Mouse (Mus musculus) left cerebral cortex, adult 9 months (tissue): ENCODE data around the gene Rai1.

Experiments
- DNase-seq, 2 experiments: peaks; one replicate each; pipeline ENCODE4 v3.0.0; 2022; ENCODE audit warnings: low spot score in 2 of 2

The Rai1 gene

DNA sequence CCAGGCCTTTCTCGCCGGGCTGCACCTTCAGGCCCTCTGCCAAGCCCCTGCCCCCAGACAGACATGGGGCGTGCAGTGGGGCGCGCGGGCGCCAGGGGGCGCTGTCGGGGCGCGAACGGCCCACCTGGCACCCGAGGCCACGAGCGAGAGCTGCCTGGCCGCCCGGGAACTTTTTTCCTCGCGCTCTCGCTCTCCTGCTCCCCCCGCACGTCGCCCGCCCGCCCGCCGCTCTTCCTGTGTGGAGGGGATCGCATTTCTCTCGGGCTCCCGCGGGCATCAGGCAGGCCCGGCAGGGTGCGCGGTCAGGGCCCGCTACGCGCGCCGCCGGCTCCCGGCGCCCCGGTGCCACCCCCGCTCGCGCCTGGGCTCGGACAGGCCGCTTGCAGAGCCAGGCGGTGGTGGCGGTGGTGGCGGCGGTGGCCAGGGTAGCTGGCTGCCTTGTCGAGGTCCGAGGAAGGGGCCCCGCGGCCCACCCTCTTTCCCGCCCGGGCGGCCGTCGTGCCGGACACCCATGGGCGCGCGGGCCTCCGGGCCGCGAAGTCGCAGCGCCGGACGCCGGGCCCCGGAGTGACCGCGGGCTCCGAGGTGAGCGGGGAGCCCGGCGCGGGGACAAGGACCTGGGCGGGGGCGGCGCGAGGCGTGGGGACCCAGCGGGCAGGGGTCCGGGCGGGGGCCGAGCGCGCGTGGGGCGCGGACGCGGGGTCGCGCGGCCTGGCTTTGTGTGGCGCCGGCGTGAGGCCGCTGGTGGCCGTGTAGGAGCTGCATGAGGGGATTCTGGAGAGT, at the start of gene Rai1:
Rai1 (plus strand) TSS at position 204 of the 783 bp plus-strand sequence.
- DNase-seq, result peak in 1 of 2 experiments; percentile 92

DNA sequence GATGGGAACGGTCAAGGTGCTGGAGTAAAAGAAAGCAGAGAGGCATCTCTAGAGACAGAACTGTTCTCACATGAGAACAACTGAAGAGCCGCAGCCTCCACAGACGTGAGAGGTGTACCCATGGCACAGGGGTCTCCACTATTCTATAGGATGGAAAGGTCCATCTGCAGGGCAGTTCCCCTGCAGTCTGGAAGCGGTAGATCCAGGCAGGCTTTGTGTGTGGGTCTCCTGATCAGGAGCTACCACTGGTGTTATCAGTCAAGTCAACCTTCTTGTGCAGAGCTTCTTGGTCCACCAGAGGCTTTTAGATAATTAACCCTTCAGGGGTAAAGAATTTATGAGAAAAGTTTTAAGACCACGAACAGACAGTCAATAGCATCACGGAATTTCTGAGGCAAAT, 48.3 kb upstream of the Rai1 start:
- no peak for DNase-seq

GRCm38 (mm10) chr11:60057987-60058386, 46.8 kb upstream of the Rai1 start:
- DNase-seq, result peak in 1 of 2 experiments; percentile 34

DNA sequence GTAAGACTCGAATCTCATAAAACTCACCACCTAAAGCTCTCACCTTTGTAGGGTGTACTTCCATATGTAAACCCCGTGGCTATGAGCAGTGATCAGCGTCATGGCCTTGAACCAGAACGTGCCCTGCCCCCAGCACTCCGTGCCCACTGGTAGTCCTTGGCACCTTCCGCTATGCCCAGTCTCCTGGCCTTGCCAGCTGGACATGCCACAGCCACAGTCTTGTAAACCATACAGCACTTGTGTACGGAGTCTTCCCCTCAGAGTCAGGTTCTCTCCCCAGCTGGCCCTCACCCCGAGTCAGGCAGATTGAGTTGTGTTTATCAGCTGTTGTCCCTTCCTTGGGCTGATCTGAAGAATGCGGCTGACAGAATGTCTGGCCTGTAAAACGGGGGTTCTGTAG, 46.4 kb upstream of the Rai1 start:
- no peak for DNase-seq

DNA sequence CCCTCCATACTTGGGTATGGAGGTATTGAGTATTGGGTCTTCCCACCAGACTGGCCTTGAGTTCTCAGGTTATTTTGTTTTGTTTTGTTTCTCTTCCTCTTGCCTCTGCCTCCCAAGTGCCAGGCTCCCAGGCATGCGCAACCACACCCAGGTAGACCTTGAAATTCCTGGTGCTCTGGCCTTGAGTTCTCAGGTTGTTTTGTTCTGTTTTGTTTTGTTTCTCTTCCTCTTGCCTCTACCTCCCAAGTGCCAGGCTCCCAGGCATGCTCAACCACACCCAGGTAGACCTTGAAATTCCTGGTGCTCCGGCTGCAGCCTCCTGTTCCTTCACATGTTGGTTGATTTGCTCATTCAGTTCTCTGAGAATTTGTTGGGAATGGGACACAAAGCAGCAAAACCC, 44.8 kb upstream of the Rai1 start:
- DNase-seq, result no peak

DNA sequence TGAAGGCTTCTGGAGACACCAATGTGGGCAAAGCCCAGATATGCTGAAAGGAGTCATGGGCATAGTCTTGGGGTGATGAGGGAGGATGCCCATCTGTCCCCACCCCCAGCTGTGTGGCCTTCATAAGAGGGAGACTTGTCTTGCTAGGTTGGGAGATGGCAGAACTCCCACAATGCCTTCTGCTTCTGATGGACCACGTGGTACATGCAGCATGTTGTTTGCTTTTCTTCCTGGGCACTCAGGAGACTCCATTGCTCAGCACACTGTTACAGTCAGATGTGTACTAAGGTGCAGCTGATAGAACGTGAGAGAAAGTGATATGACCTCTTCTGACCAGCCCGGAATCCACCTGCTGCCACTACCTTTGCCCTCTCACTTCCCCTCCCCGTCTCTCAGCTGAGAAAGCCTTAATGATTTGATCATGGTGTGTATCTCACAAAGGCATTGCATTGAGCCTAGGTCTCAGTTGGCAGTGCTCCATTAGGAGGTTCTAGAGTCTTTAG, 43.3 kb upstream of the Rai1 start:
- DNase-seq, result no peak

DNA sequence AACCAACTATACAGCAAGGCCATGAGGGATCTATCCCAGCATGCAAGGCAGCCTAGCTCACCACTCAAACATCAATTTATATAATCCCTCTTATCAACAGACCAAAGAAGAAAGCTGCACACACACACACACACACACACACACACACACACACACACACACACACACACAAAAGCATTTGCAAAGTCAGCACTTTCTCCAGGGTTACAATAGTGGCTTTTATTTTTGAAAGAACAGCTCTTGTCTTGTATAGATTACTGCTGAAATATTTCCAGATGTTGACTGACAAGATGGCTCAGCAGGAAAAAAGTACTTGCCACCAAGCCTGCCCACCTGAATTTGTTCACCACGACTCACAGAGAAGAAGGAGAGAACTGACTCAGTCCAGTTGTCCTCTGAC, 39.5 kb upstream of the Rai1 start:
- DNase-seq, result no peak

DNA sequence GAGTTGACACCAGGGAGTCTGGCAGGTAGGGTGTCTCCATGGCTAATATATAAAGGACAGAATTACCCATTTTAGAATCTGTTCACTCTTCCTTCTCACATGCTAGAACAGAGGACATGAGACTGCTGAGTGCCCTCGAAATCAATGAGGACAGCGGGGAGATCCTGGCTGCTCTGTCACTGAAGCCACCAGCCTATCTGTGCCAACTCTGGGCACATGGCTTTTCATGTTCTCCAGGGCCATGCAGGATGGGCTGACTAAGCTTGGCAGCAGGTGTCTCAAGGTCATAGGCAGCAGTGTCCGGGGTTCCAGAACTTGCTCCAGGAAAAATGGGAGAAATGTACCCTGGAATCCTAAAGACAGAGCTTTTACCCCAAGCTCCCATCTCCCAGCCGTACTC, 37.2 kb upstream of the Rai1 start:
- no peak for DNase-seq

DNA sequence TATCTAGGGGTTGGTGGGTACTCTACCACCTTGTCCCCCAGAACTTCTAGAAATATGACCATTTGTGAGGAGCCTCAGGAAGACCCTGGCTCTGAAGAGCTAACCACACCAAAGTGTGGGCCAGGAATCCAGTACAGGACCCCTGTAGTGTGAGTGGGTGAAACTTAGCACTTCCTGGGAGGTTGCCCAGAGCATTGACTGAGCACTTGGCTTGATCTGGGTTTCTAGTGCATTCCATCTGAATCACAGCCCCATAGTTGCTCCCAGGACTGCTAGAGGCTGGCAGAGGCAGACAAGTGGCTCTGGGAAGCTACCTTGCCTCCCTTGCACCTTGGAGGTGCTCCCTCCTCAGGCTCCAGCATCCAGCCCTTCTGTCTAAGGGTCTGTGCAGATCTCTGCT, 36.2 kb upstream of the Rai1 start:
- no peak for DNase-seq

GRCm38 (mm10) chr11:60070599-60070998, 34.2 kb upstream of the Rai1 start:
- DNase-seq, result peak in 1 of 2 experiments; percentile 35

DNA sequence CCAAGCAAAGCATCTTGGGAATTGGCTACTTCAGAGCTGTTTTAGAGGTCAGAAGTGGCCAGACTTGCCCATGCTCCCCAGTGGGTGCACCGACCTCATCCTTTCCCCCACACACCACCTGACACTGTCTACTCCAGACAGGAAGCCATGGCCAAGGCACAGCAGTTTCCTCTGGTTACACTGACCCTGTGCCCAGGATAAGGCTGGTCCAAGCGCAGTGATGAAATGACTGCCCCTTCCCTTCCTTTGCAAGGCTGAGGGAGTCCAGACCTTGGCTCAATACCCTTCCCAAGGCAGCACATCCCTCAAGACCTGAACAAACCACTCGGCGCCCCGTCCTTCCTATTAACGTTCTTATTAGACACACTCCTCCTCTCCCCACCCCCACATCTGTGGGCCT, 33.6 kb upstream of the Rai1 start:
- no peak for DNase-seq

DNA sequence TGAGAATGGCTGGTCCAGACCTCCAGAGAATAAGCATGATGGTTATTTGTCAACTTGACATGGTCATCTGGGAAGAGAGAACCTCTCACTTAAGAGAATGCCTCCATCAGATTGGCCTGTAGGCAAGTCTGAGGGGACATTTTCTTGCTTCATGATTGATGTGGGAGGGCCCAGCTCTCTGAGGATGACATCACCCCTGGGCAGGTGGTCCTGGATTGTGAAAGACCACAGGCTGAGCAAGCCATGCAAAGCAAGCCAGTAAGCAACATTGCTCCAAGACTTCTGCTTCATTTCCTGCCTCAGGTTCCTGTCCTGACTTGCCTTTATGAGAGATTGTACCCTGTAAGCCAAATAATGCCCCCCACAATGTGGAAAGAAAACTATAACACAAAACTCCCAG, 31.7 kb upstream of the Rai1 start:
- DNase-seq, result no peak

DNA sequence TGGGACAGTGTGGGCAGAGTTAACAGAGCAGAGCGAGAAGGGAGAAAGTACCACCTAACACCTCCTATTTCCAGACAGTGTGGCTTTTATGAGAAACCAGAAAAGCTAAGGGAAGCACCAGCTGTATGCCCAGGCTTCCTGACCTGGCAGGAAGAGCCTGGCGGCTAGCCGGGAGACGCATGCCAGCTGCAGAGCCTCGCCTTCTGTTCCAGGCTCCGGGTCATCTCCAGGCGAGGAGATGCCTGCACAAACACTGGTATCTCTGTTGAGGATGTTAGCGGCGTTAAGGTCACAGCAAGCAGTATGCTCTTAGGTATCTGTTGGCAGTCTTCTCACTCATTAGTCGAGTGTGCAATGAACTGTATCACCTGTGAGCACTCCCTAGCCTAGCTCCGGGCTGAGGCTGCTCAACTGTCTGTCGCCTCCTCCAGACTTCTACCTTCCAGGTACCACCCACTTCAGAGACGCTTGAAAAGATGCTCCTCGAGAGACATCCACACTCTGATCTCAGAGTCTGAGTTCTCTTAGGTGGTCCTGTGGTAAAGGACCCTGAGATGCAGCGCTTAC, 30.8 kb upstream of the Rai1 start:
- no peak for DNase-seq

DNA sequence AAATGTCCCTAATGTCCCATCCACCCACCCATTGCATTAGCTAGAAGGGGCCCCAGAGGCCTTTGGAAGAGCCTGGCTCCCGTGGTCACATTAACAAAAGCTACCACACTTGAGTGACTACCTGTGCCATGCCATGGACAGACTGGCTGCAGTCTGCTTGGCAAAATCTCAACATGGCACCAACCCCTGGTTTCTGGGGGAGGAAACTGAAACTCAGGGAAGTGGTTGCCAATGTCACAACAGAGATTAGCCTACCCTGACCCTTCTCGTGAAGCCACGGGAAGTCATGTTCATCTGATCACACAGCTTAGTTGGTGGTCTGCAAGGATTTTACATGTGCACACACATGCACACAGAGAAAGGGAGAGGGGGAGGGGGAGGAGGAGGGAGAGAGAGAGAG, 28.6 kb upstream of the Rai1 start:
- DNase-seq, result no peak

GRCm38 (mm10) chr11:60076790-60077189, 28.0 kb upstream of the Rai1 start:
- DNase-seq, result peak in 1 of 2 experiments; percentile 83

GRCm38 (mm10) chr11:60084589-60084988, 20.2 kb upstream of the Rai1 start:
- no peak for DNase-seq

DNA sequence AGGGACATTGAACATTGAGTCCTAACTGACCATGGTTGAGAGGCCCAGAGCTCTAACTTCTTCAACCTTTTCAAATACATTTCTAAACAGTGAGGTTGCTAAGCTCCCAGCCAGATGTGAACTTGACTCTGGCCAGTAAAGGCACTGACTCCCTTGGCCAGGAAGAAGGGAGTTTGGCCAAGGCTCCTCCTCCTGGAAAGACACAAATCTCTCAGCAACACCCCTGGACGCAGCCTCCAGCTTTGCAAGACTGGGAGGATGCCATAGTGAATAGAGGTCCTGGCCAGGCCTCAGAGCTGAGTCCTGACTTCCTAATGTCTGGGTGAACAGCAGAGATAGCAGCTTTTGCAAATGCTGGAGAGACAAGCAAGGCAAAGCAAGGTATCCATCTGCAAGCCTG, 18.1 kb upstream of the Rai1 start:
- no peak for DNase-seq

GRCm38 (mm10) chr11:60088947-60089346, 15.9 kb upstream of the Rai1 start:
- DNase-seq, result peak in 1 of 2 experiments; percentile 66

DNA sequence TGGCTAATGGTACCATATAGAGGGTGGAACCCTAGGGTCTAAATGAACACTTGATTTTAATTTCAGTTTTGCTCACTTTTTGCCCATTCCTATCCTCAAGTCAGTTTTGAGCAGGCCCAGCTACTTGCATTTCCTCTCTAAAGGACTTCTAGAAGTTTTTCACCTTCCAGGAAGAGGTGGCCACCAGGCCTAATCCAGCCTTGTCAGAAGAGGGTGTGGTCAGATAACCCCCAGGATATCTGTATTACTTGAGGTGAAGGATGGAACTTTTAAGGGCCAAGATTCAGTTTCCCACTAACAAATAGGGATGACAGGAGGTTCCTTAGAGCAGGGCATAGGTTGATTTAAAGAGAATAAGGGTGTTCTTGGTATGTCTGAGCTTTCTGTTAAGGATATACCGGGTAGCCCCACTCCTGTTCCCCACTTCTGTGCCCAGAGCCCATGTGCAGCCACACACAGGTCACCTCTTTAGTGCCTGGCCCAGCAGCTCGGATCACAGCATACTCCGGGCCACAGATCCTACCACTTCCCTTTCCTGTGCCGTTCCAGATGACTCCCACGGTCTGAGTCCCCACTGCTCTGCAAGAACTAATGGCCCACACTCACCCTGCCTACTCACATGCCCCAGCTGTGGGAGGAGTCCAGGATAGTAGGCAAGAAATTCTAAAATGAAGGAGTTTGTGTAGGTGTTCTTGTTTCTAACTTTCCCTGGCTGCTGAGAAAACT, 14.0 kb upstream of the Rai1 start:
- peak in 1 of 2 experiments; percentile 11 for DNase-seq

DNA sequence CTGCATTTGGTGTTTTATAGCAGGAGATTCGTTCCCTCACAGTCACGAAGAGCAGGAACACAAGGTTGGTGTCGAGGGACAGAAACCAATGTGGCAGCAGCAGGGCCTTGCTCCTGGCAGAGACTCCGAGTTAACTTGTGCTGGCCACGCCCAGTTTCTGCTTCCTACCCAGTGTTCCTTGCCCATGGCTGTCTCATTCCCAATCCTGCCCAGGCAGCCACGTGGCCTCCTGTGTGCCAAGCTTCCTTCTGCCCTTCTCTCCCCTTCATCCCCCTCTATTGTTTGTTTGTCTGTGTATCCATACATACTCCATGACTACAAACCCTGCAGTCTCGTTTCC, 13.4 kb upstream of the Rai1 start:
- no peak for DNase-seq

- no peak for DNase-seq
Observed at GRCm38 (mm10) chr11:60093227-60093626, 11.6 kb upstream of the Rai1 start.

DNA sequence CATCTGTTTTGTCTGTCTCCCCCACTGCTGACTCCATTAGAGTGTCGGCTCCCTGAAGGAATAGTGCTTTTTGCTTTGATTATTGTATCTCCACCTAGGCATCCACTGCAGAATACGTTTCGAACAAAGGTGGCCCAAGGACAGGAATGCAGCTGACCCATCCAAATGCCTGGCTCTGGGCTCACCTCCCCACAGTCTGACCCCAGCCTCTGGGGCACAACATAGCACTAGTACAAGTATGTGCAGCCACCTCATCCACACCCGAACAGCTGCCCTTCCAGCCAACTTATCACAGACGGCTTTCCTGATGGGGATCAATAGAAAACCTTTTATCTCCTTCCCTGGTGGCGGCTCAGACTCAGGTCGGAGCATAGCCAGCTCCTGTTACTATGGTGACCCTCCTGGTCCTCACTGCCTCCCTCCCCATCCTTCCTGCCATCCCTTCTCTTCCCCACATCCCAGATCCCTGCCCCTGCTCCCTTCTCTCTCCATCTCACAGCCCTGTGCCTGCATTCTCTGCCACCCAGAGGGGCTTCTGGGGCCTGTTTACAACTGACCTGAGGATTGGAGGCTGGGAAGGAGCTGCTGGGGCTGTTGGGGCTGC, 10.7 kb upstream of the Rai1 start:
- DNase-seq, result no peak
